Mouse (Mus musculus) ES-E14 (cell line): ENCODE measurements at regions not wholly inside any gene's neighbourhood (a gene's known extent, or its start where the extent isn't known, plus 50 kb on each side); places are given as distances from the start of the nearest gene placed in this dataset.

ENCODE experiments used
- ZC3H11A ChIP-seq: IDR thresholded peaks from 2 replicates; pipeline ENCODE4 v1.6.1; 2012; ENCODE audit warnings: low read depth, mild to moderate bottlenecking, inconsistent platforms, low read length, borderline replicate concordance
- ZNF384 ChIP-seq: IDR thresholded peaks from 2 replicates; pipeline ENCODE4 v1.6.1; 2012; ENCODE audit warnings: low read depth, low read length, inconsistent platforms

- no peak for TF ChIP-seq ZC3H11A
- no peak for TF ChIP-seq ZNF384
Observed at GRCm38 (mm10) chr15:67301024-67301423, 800.3 kb upstream of the Lrrc6 start.
